Mouse (Mus musculus) liver, adult 2 months (tissue): Measurements from ENCODE around the gene Tmeff1.

Source experiments
- CTCF ChIP-seq: fragments of 200-500 bp; IDR thresholded peaks from 2 replicates; pipeline ENCODE4 v1.5.1; 2011; ENCODE audit warnings: low read depth, low read length, control low read depth
- POLR2A ChIP-seq: fragments of 200-500 bp; IDR thresholded peaks from 2 replicates; pipeline ENCODE4 v1.6.1; 2011; ENCODE audit warnings: low read length, control low read depth; ENCODE audit not compliant: insufficient read depth; ENCODE audit errors: extremely low read depth

DNA sequence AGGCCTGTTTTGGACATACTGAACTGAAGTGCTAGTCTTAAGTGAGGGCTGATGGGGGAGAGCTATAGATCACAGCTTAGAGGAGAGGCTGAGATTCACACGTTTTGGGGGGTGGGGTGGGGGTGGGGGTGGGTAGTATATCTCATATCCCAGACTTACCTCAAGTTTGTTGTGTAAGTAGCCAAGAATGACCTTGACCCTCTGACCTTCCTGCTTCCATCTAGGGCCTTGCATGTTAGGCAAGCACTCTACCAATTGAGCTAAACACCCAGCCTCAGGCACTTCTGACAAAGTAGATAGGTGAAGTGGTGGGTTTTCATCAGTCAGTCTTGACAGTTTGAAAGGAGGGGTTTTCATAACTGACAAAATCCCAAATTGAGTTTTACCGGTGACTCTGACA lies 92.8 kb downstream of the Tmeff1 start:
- TF ChIP-seq CTCF: no peak
- TF ChIP-seq POLR2A: no peak
